Mouse (Mus musculus): ENCODE measurements around the gene Extl1. TPM values are rescaled to one million over a fixed set of nuclear protein-coding genes. Genes with fewer than 3 reads are reported as not detected.
"Not testable (repeated sequence)": the region's sequence is repeated elsewhere in the genome, so short reads cannot be mapped to it uniquely, and the experiment has no call there.

Extl1 gene
- 10 to 100 TPM; 19.7 to 19.8 TPM for total RNA-seq (2021)
- long read RNA-seq, experiment 1, full-length matches to known transcripts: 19 of 23 reads
- long read RNA-seq, experiment 1, partial matches to known transcripts: 3 of 23 reads
- long read RNA-seq, experiment 1, other reads (novel, unspliced or antisense): 1 of 23 reads
- long read RNA-seq, experiment 2, full-length matches to known transcripts: 5 of 7 reads
- long read RNA-seq, experiment 2, partial matches to known transcripts: 0 of 7 reads
- long read RNA-seq, experiment 2, other reads (novel, unspliced or antisense): 2 of 7 reads

GRCm38 (mm10) chr4:134383750-134384149 is at the start of gene Extl1:
TSS of gene Extl1 (minus strand) at chr4:134383850.
- DNase-seq: not testable (repeated sequence)

- no peak for DNase-seq
These were observed 49.2 kb upstream of the Extl1 start for GRCm38 (mm10) chr4:134432686-134433360.

- DNase-seq: peak; percentile 13 to 27
These were observed 46.8 kb upstream of the Extl1 start for GRCm38 (mm10) chr4:134430381-134431004.

GRCm38 (mm10) chr4:134425088-134425487 is 41.4 kb upstream of the Extl1 start:
- DNase-seq: no peak

GRCm38 (mm10) chr4:134423949-134424348 is 40.3 kb upstream of the Extl1 start:
- no peak for DNase-seq

GRCm38 (mm10) chr4:134421971-134422370 is 38.3 kb upstream of the Extl1 start:
- DNase-seq: no peak

- no peak for DNase-seq
These were observed 33.5 kb upstream of the Extl1 start for GRCm38 (mm10) chr4:134417111-134417510.

- DNase-seq: no peak
These were observed 33.0 kb upstream of the Extl1 start for GRCm38 (mm10) chr4:134416602-134417001.

- peak; percentile 56 to 61 for DNase-seq
These were observed 32.5 kb upstream of the Extl1 start for GRCm38 (mm10) chr4:134416177-134416576.

- no peak for DNase-seq
These were observed 25.6 kb upstream of the Extl1 start for GRCm38 (mm10) chr4:134409286-134409685.

GRCm38 (mm10) chr4:134403721-134404120 is 20.1 kb upstream of the Extl1 start:
- no peak for DNase-seq

- DNase-seq: peak; percentile 77 to 79
These were observed 19.1 kb upstream of the Extl1 start for GRCm38 (mm10) chr4:134402571-134403262.

- no peak for DNase-seq
These were observed 18.4 kb upstream of the Extl1 start for GRCm38 (mm10) chr4:134401856-134402570.

- DNase-seq: peak; percentile 68 to 69
These were observed 17.6 kb upstream of the Extl1 start for GRCm38 (mm10) chr4:134401181-134401661.

- no peak for DNase-seq
These were observed 16.6 kb upstream of the Extl1 start for GRCm38 (mm10) chr4:134400206-134400605.

- DNase-seq: no peak
These were observed 14.1 kb upstream of the Extl1 start for GRCm38 (mm10) chr4:134397732-134398131.

GRCm38 (mm10) chr4:134397121-134397520 is 13.5 kb upstream of the Extl1 start:
- DNase-seq: peak; percentile 79 to 81

- DNase-seq: peak; percentile 95 to 97
These were observed 12.6 kb upstream of the Extl1 start, which contains the start of gene Pafah2 for GRCm38 (mm10) chr4:134395977-134396825. TSS of gene Pafah2 (plus strand) at chr4:134396320.

- DNase-seq: no peak
These were observed 11.5 kb upstream of the Extl1 start for GRCm38 (mm10) chr4:134395142-134395541.

GRCm38 (mm10) chr4:134393026-134393425 is 9.4 kb upstream of the Extl1 start:
- no peak for DNase-seq

- DNase-seq: no peak
These were observed 8.9 kb upstream of the Extl1 start for GRCm38 (mm10) chr4:134392595-134392994.

Data from heart, adult 18-20 months (tissue).